Mouse (Mus musculus): ENCODE results near the gene Tspan4.

Tspan4 gene

GRCm38 (mm10) chr7:141476981-141477370 lies 1.9 kb downstream of the Tspan4 start:
- no peak for DNase-seq (ENCODE audit: low spot score)

DNA sequence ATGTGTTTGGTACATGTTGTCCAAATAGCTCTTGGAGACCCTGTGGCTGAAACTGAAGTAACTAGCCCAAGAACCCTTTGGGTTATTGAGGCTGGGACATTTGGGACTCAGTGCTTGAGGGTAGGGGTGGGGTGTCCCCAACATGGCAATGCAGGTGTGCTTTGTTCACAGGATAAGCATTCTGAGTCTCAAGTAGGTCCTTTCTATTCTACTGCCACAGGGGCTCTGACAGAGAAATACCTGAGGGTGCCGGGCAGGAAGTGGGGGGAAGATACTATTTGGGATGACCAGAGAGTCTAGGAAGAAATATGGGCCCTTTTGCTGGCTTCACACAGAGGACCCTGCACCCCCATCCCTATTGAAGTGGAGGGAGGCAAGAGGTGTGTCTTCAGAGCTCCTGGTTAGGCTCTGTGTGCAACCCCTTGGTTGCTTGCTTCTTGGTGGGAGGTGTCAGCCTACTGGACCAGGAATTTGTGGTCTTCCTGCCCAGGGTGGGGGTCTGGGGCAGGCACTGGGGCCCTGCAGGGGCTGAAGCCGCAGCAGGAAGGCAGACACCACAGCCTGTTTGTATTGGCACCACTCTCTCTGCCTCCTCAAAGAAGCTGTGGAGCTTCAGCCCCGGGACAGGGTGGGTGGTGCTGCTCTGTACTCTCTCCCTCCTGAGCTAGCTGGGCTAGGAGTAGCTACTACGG lies 2.7 kb downstream of the Tspan4 start:
- no peak for DNase-seq (ENCODE audit: low spot score)

- no peak for DNase-seq (ENCODE audit: low spot score)
Observed at GRCm38 (mm10) chr7:141478270-141478748, 3.3 kb downstream of the Tspan4 start.

GRCm38 (mm10) chr7:141480842-141481497 lies 5.9 kb downstream of the Tspan4 start:
- DNase-seq (ENCODE audit: low spot score): no peak

DNA sequence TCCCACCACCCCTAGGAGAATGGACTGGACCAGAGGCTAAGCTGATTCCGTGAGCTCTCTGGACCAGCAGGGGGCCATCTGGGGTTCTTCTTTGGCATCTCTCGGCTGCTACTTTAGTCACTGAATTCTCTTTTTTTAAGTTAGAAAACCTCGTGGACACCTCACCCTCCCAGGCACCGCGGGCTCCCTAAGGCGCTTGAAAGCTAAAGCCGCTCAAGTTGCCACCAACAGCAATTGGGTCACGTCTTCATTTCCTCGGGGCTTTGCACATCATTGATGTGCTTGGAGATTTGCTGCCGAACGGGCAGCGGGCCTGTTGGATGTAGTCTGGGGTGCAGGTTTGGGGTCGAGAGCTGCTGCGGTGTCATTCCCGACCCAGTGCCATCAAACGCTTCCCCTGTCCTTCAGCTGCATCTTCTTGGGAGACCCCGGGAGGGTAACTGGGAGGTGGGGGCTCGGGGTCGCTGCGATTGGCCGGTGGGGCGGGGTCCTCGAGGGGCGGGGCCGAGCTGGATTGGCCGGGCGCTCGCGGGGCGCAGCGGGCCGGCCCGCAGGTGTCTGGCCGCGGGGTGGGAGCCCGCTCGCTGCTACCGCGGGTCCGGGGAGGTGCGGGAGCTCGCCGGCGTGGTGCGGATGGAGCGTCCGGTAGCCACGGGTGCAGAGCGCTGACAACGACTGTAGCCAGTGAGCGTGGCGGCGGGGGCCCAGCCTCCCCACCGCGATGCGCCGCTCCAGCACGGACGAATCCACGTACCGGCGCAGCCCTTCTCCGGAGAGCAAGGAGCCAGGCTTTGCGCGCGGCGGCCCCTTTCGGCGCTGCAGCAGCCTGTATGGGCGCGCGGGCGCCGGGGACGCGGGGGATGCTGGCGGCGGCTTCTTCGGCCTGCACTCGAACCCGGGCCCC lies 6.7 kb downstream of the Tspan4 start:
- no peak for DNase-seq (ENCODE audit: low spot score)

- DNase-seq (ENCODE audit: low spot score): no peak
Observed at GRCm38 (mm10) chr7:141482531-141483024, 7.5 kb downstream of the Tspan4 start.

DNA sequence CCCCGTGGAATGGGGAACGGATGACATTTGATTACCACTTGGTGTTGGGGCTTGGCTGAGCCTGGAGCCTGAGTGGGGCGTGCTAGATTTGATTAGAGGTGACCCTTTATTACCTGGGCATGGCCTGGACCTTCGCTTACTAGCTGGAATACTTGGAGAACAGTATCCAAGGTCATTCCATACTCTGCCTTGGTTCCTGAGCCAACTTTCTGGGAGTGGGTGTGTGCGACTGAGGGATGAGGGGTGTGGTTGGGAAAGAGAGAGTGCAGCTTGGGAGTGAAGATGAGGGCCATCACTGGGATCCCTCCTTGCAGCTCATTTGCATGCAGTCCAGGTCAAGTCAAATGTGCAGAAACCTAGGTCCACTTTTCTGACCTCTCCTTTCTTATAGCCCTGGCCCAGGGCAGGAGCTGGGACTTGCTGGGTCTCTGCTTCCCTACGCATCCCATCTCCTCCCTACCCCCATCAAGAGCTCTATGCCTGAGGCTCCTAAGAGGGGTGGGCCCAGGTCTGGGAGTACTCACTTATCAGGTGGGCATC lies 8.1 kb downstream of the Tspan4 start:
- DNase-seq (ENCODE audit: low spot score): no peak

- DNase-seq (ENCODE audit: low spot score): no peak
Observed at GRCm38 (mm10) chr7:141484186-141485120, 9.4 kb downstream of the Tspan4 start.

DNA sequence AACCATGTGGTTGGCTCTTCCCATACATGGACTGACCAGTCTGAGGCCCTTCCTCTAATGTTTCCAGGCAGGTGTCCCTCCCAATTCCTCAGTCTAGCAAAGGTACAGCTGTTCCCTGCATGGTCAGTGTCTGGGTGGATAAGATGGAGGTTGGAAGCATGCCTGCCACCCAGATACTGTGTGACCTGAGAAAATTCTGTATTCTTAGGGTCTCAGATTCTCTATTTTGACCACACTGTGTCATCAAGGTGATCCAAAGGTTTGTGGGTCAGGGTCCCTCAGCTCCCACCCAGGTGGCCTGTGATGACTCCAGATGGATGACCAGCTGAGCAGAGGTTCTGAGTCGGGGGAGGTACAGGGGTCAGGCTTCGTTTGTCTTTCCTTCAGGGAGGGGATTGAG lies 10.1 kb downstream of the Tspan4 start:
- no peak for DNase-seq (ENCODE audit: low spot score)

DNA sequence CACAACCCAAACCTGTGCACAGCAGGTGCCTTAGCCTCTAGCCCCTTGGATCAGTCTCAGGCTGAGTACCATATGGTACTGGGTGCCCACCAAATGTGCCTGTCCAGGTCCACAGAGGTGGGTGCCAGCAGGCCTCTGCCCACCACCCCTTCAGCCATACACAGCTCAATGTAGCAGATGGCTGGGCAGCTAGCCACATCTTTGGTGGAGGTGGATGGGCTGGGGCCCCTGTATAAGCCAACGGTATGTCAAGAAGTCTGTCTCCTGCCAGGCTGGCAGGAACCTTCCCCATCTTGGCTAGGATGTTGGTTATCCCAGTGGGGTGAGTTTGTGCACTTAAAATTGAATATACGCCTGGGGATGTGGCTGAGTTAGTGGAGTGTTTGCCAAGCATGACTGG lies 10.6 kb downstream of the Tspan4 start:
- no peak for DNase-seq (ENCODE audit: low spot score)

DNA sequence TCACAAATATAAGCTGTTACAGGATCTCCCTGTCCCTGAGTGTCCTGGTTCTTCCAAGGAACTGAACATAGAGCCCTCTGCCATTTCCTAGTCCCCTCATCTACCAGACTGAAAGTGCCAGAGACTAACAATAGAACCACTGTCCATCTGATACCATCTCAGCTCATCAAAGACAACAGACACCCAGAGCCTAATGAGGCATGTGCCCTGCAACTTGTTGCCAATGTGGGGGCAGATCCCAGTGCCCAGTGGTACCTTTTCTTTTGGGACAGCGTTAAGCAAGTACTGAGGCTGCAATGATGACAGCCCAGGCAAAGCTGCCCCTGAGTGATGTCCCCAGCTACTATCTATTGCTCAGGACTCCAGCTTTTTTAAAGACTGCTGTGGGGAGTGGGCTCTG lies 11.2 kb downstream of the Tspan4 start:
- no peak for DNase-seq (ENCODE audit: low spot score)

DNA sequence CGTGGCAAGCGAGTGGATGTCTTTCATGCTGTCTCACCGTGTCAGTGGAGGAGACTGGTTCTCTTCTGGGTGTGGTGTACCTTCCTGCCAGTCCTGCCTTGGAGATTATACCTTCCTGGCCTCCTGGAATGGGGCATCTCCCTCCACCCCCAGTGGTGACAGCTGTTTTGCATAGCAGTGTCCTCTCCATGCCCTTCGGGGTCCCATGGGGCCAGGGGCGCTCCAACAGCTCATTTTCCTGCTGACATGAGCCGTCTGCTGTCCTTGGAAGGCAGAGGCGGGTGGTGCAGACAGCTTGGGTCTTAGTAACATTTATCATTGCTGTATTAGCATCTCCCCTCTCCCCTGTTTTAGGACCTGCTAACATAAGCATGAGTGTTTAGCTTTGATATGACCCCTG lies 12.1 kb downstream of the Tspan4 start:
- DNase-seq (ENCODE audit: low spot score): no peak

DNA sequence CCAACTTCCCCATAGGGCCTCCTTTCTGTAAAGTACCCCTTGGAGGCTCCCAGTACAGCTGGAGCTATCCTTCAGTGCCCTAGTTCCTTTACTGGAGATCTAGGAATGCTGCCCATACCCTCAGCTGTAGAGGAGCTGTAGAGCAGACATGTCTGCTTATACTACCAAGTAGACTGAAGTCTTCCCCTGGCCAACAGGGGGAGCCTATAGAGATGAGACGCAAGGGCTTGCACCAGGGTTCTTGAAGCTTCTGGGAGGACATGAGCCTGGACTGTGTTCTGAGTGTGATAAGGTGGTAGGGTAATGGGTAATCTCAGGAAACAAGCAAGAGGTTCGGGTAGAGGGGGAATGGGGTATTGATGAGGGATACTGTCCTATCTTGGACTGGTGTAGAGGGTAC lies 16.1 kb downstream of the Tspan4 start:
- DNase-seq (ENCODE audit: low spot score): no peak

GRCm38 (mm10) chr7:141492738-141493137 lies 17.7 kb downstream of the Tspan4 start:
- DNase-seq (ENCODE audit: low spot score): no peak

DNA sequence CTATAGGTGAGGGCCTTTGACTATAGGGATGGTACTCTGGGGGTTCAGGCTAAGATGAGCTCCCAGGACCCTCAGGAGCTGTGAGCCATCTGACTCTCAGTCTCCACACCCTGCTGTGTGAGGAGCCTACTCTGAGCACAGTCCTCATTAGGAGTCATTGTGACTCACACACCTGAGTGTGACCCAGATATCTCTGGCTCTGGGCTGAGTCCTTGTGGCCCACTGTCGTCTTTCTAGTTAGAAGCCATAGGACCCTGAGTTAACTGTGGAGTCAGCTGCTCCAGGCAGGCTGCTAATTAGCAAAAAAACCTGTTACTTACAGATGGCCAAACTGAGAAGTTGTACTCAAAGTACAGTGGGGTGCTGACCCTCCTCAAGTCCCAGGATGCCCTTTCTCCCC lies 18.7 kb downstream of the Tspan4 start:
- no peak for DNase-seq (ENCODE audit: low spot score)

DNA sequence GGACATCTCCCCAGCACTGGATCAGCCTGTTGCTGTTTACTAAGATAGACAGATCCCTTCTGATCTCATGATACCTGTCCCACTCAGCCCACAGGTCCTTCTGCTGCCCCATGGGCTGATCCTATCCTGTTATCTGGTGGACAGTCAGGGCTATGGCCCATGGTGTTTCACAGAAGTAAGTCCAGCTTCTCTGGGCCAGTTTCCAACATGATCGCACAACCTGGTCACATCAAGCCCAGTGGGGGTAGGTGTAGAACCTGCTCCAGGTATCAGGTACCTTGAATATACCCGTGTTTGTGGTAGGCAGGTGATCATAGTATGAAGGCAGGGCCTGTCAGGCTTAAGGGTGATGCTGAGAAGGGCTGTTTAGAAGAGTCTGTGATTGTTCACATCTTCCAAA lies 20.3 kb downstream of the Tspan4 start:
- DNase-seq (ENCODE audit: low spot score): no peak

DNA sequence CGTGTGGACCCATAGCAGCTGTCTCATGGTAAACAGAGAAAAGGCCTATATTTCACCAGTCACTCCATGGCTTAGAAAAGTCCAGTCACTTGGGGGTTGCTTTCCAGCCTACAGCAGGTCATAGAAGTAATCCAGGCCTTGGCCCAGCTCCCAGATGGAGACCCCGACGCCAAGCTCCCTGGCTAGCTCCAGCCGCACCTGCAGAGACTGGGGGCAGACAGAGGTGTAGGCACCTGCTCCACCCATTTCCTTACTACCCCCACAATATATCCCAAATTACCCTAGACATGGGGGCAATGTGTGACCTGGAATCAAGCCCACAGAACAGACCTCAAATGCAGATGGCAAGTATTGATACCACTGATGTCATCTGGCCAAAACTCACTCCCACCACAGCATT lies 20.9 kb downstream of the Tspan4 start:
- no peak for DNase-seq (ENCODE audit: low spot score)

DNA sequence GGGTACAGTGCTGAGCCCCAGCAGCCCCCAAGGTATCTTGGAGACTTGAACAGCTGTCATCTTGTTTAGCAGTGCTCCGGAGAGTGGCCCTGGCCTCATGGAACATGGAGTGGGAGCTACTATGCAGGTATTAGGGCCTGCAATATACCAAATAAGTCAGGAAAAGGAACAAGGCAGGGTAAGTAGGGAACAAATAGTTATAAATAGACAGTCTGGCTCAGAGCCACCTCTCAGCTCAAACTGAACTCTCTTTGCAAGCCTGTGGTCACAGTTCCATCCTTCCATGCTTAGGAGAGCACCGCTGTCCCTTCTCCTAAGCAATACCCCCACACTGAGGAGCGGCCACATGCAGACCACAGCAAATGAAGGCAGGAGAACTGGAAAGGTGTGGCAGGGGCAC lies 22.6 kb downstream of the Tspan4 start:
- no peak for DNase-seq (ENCODE audit: low spot score)

- no peak for DNase-seq (ENCODE audit: low spot score)
Observed at GRCm38 (mm10) chr7:141501820-141502555, 26.9 kb downstream of the Tspan4 start.

DNA sequence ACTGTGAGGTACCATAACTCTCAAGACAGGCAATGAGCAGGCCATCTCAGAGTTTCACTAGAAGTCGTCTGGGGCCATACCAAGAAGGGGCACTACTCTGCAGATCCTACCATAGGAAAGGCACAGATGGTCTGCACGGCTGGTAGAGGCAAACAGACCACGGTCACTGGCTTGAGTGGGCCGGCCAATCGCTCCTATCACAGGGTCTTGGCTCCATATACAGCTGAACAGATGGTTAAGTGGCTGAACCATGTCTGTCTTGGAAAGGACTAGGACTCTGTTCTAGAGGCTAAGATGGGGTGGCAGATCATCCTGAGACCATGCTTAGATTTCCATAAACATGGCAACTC lies 27.5 kb downstream of the Tspan4 start:
- DNase-seq (ENCODE audit: low spot score): no peak

- DNase-seq (ENCODE audit: low spot score): no peak
Observed at GRCm38 (mm10) chr7:141506278-141506677, 31.2 kb downstream of the Tspan4 start.

All from ovary, postnatal 14 days (tissue).